Mouse (Mus musculus) cerebellum, adult (tissue): ENCODE data around the gene Esd.

Source experiments
- ATAC-seq: cut with Nextera tagmentation; 2 replicates; pipeline ENCODE4 v1.9.2; 2017; ENCODE audit warnings: mild to moderate bottlenecking, moderate library complexity, mixed read lengths; ENCODE audit not compliant: insufficient number of reproducible peaks, low FRiP score, low TSS enrichment

The Esd gene

GRCm38 (mm10) chr14:74732079-74732783 lies at the start of gene Esd:
TSS of gene Esd (plus strand) at chr14:74732297.
- peak; percentile 95 for ATAC-seq

- ATAC-seq, result no peak
Observed at GRCm38 (mm10) chr14:74684298-74684978, 47.7 kb upstream of the Esd start.

GRCm38 (mm10) chr14:74691963-74692362 lies 40.1 kb upstream of the Esd start:
- ATAC-seq, result no peak

- no peak for ATAC-seq
Observed at GRCm38 (mm10) chr14:74696766-74697165, 35.3 kb upstream of the Esd start.

GRCm38 (mm10) chr14:74697432-74697831 lies 34.7 kb upstream of the Esd start:
- ATAC-seq, result no peak

- ATAC-seq, result no peak
Observed at GRCm38 (mm10) chr14:74699241-74699640, 32.9 kb upstream of the Esd start.

- ATAC-seq, result no peak
Observed at GRCm38 (mm10) chr14:74703930-74704329, 28.2 kb upstream of the Esd start.

GRCm38 (mm10) chr14:74709054-74709453 lies 23.0 kb upstream of the Esd start:
- no peak for ATAC-seq

- ATAC-seq, result no peak
Observed at GRCm38 (mm10) chr14:74723541-74723940, 8.6 kb upstream of the Esd start.

GRCm38 (mm10) chr14:74731221-74732078 lies 647 bp upstream of the Esd start:
- ATAC-seq, result no peak

- no peak for ATAC-seq
Observed at GRCm38 (mm10) chr14:74733397-74733796, 1.3 kb downstream of the Esd start.

- ATAC-seq, result no peak
Observed at GRCm38 (mm10) chr14:74735471-74735870, 3.4 kb downstream of the Esd start.

- no peak for ATAC-seq
Observed at GRCm38 (mm10) chr14:74736850-74737249, 4.8 kb downstream of the Esd start.

GRCm38 (mm10) chr14:74764191-74764918 lies 32.3 kb downstream of the Esd start:
- peak; percentile 74 for ATAC-seq

GRCm38 (mm10) chr14:74767892-74768291 lies 35.8 kb downstream of the Esd start:
- ATAC-seq, result no peak

- ATAC-seq, result no peak
Observed at GRCm38 (mm10) chr14:74774046-74774619, 42.0 kb downstream of the Esd start.

- ATAC-seq, result no peak
Observed at GRCm38 (mm10) chr14:74784243-74784934, 52.3 kb downstream of the Esd start.

GRCm38 (mm10) chr14:74787717-74788116 lies 55.6 kb downstream of the Esd start:
- ATAC-seq, result no peak

GRCm38 (mm10) chr14:74788766-74789165 lies 56.7 kb downstream of the Esd start:
- no peak for ATAC-seq
